Mouse (Mus musculus) cerebellum, adult 2 months (tissue): Measurements from ENCODE around the gene Nap1l5.

ENCODE experiments used
- CTCF ChIP-seq: fragments of 200-500 bp; IDR thresholded peaks from 2 replicates; pipeline ENCODE4 v1.5.1; 2011; ENCODE audit warnings: low read depth, mild to moderate bottlenecking, control low read depth, low read length, moderate library complexity, borderline replicate concordance; ENCODE audit not compliant: insufficient read depth
- POLR2A ChIP-seq: fragments of 200-500 bp; IDR thresholded peaks from 2 replicates; pipeline ENCODE4 v1.6.1; 2011; ENCODE audit warnings: low read length, control low read depth, borderline replicate concordance; ENCODE audit not compliant: insufficient read depth

DNA sequence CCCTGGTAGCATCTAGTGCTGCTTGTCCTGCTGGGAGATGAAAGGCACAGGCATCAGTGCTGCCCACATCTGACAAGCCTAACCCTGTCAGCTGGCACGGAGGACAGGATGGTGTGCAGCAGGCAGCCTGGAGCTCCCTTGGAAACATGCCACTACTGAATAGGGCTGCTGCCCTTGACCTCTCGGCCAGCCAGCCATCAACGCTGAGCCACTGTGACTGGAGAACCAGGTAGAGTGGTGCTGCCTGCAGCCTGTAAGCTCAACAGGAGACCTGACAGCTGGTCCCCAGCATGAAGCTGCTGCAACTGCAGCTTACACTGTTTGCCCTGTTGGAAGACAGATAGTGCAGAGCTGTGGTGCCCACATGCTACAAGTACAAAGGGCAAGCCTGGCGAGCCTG, 27.3 kb downstream of the Nap1l5 start:
- TF ChIP-seq CTCF (no peak), POLR2A (no peak)
